Mouse (Mus musculus) intestine, embryonic 16.5 days (tissue): ENCODE results near the gene Trp53. TPM values are rescaled to one million over a fixed set of nuclear protein-coding genes. Genes with fewer than 3 reads are reported as not detected.

Experiments used
- ATAC-seq: fragments of 200-750 bp; cut with Nextera tagmentation; 2 replicates; pipeline ENCODE4 v1.8.0; 2017; ENCODE audit warnings: moderate TSS enrichment, moderate library complexity
- H3K27ac ChIP-seq: fragments of 300-500 bp; sonication (generic); 2 replicates; pipeline ENCODE4 v1.5.1; 2014; ENCODE audit warnings: mild to moderate bottlenecking, low read length
- H3K27me3 ChIP-seq: fragments of 300-500 bp; sonication (generic); replicated peaks from 2 replicates; pipeline ENCODE4 v1.6.1; 2014; ENCODE audit warnings: low read length, control low read depth, mixed read lengths; ENCODE audit not compliant: control insufficient read depth, insufficient read depth
- H3K36me3 ChIP-seq: fragments of 300-500 bp; sonication (generic); 2 replicates; pipeline ENCODE4 v1.6.1; 2014; ENCODE audit warnings: low read length, control low read depth; ENCODE audit not compliant: control insufficient read depth, insufficient read depth
- H3K4me1 ChIP-seq: fragments of 300-500 bp; sonication (generic); 2 replicates; pipeline ENCODE4 v1.6.1; 2014; ENCODE audit warnings: low read length, control low read depth, mixed read lengths; ENCODE audit not compliant: control insufficient read depth, insufficient read depth
- H3K4me2 ChIP-seq: fragments of 300-500 bp; sonication (generic); 2 replicates; pipeline ENCODE4 v1.6.1; 2014; ENCODE audit warnings: low read depth, low read length, control low read depth
- H3K4me3 ChIP-seq: fragments of 300-500 bp; sonication (generic); 2 replicates; pipeline ENCODE4 v1.5.1; 2014; ENCODE audit warnings: mild to moderate bottlenecking, low read length
- H3K9ac ChIP-seq: fragments of 300-500 bp; sonication (generic); 2 replicates; pipeline ENCODE4 v1.6.1; 2014; ENCODE audit warnings: low read depth, low read length
- H3K9me3 ChIP-seq: fragments of 300-500 bp; sonication (generic); 2 replicates; pipeline ENCODE4 v1.6.1; 2016; ENCODE audit warnings: low read length, control low read depth; ENCODE audit not compliant: control insufficient read depth
- WGBS: fragments of 180-500 bp; shearing (Covaris S2); extraction: QIAGEN DNeasy Blood & Tissue Kit; methylation state at CpG from one replicate; pipeline ENCODE4 v1.1.7; 2014; 5-methylcytosine and 5-hydroxymethylcytosine counted together
- polyA plus RNA-seq: library from polyadenylated mRNA; unstranded; fragments of >200 nt; fragmentation: Nextera tagmentation; extraction: Ambion mirVana; gene quantifications from 2 replicates; pipeline ENCODE4 v1.2.1, GENCODE M21; 2015

Gene Trp53
- polyA plus RNA-seq, 1 experiment from 2014 or later: 148 TPM

- 92% methylated on average over 22 of the region's 22 CpGs for whole genome bisulfite sequencing
- Histone ChIP-seq H3K9me3 (no peaks in the 10 kb centered on the region), H3K27ac (no peak overlapping the region), H3K4me1 (peaks cover 6% of the 10 kb centered on the region; the same call in 1 of the 2 replicates), H3K9ac (no peak overlapping the region), H3K36me3 (peaks cover 29% of the 10 kb centered on the region), H3K4me2 (no peak overlapping the region), H3K4me3 (no peak overlapping the region), H3K27me3 (no peaks in the 10 kb centered on the region)
- no peak for ATAC-seq
Measured at GRCm38 (mm10) chr11:69589207-69589834, 9.2 kb downstream of the Trp53 start.

GRCm38 (mm10) chr11:69590622-69591021 is 10.5 kb downstream of the Trp53 start:
- no peak for ATAC-seq
- H3K4me2 ChIP-seq: no peak overlapping the region
- H3K36me3 ChIP-seq: peaks cover 29% of the 10 kb centered on the region
- no peaks in the 10 kb centered on the region for H3K4me1 ChIP-seq
- 90% methylated on average over 8 of the region's 8 CpGs for WGBS
- no peak overlapping the region for H3K4me3 ChIP-seq
- no peaks in the 10 kb centered on the region for H3K9me3 ChIP-seq
- H3K27me3 ChIP-seq: no peaks in the 10 kb centered on the region
- no peak overlapping the region for H3K27ac ChIP-seq
- no peak overlapping the region for H3K9ac ChIP-seq

GRCm38 (mm10) chr11:69591424-69591823 is 11.3 kb downstream of the Trp53 start:
- WGBS: 88% methylated on average over 3 of the region's 3 CpGs
- Histone ChIP-seq H3K27ac (no peak overlapping the region), H3K36me3 (peaks cover 29% of the 10 kb centered on the region)

GRCm38 (mm10) chr11:69591899-69592637 is 11.9 kb downstream of the Trp53 start:
- H3K9ac ChIP-seq: no peak overlapping the region
- no peak overlapping the region for H3K4me3 ChIP-seq
- peaks cover 29% of the 10 kb centered on the region for H3K36me3 ChIP-seq
- no peaks in the 10 kb centered on the region for H3K9me3 ChIP-seq
- no peaks in the 10 kb centered on the region for H3K27me3 ChIP-seq
- no peaks in the 10 kb centered on the region for H3K4me1 ChIP-seq
- no peak overlapping the region for H3K27ac ChIP-seq
- 84% methylated on average over 7 of the region's 7 CpGs for WGBS
- no peak overlapping the region for H3K4me2 ChIP-seq
- no peak for ATAC-seq

More at GRCm38 (mm10) chr11:69591424-69591823, 11.3 kb downstream of the Trp53 start:
- H3K4me3 ChIP-seq: no peak overlapping the region
- H3K9me3 ChIP-seq: no peaks in the 10 kb centered on the region
- no peak overlapping the region for H3K9ac ChIP-seq
- ATAC-seq: no peak
- H3K27me3 ChIP-seq: no peaks in the 10 kb centered on the region
- no peak overlapping the region for H3K4me2 ChIP-seq
- H3K4me1 ChIP-seq: no peaks in the 10 kb centered on the region

GRCm38 (mm10) chr11:69592799-69593198 is 12.6 kb downstream of the Trp53 start:
- Histone ChIP-seq H3K27ac (no peak overlapping the region), H3K4me2 (no peak overlapping the region), H3K4me1 (no peaks in the 10 kb centered on the region), H3K36me3 (peaks cover 26% of the 10 kb centered on the region), H3K4me3 (no peak overlapping the region), H3K9ac (no peak overlapping the region), H3K9me3 (no peaks in the 10 kb centered on the region), H3K27me3 (no peaks in the 10 kb centered on the region)
- WGBS: 85% methylated on average over 4 of the region's 4 CpGs
- ATAC-seq: no peak

- peaks cover 8% of the 10 kb centered on the region for H3K36me3 ChIP-seq
- ATAC-seq: no peak
- H3K9ac ChIP-seq: no peak overlapping the region
Measured at GRCm38 (mm10) chr11:69594853-69595252, 14.7 kb downstream of the Trp53 start.

GRCm38 (mm10) chr11:69599436-69599835 is 19.3 kb downstream of the Trp53 start:
- Histone ChIP-seq H3K4me3 (no peak overlapping the region), H3K36me3 (no peaks in the 10 kb centered on the region), H3K9me3 (no peaks in the 10 kb centered on the region), H3K4me1 (peaks cover 22% of the 10 kb centered on the region), H3K4me2 (0 out of 2 replicates have a peak overlapping the region, but pooled peaks have one; percentile 4), H3K9ac (0 out of 2 replicates have a peak overlapping the region, but pooled peaks have one; percentile 19), H3K27me3 (peaks cover 1% of the 10 kb centered on the region; the same call in 1 of the 2 replicates), H3K27ac (peak overlapping the region; percentile 41; the same call in 1 of the 2 replicates)
- ATAC-seq: no peak
- 14% methylated on average over 9 of the region's 9 CpGs for WGBS

More at GRCm38 (mm10) chr11:69594853-69595252, 14.7 kb downstream of the Trp53 start:
- no peak overlapping the region for H3K4me2 ChIP-seq
- no peaks in the 10 kb centered on the region for H3K27me3 ChIP-seq
- H3K4me3 ChIP-seq: no peak overlapping the region
- peaks cover 8% of the 10 kb centered on the region for H3K4me1 ChIP-seq
- H3K27ac ChIP-seq: no peak overlapping the region
- no peaks in the 10 kb centered on the region for H3K9me3 ChIP-seq
- 96% methylated on average over 6 of the region's 6 CpGs for WGBS

- ATAC-seq: peak; percentile 38; the same call in 1 of the 2 replicates
- no peaks in the 10 kb centered on the region for H3K36me3 ChIP-seq
- H3K27me3 ChIP-seq: peaks cover 8% of the 10 kb centered on the region; the same call in 1 of the 2 replicates
- peak overlapping the region; percentile 4; the same call in 1 of the 2 replicates for H3K4me2 ChIP-seq
- H3K9ac ChIP-seq: 0 out of 2 replicates have a peak overlapping the region, but pooled peaks have one; percentile 19
- no peak overlapping the region for H3K4me3 ChIP-seq
- H3K4me1 ChIP-seq: peaks cover 28% of the 10 kb centered on the region
- 19% methylated on average over 6 of the region's 6 CpGs for WGBS
- H3K9me3 ChIP-seq: no peaks in the 10 kb centered on the region
- peak overlapping the region; percentile 25 for H3K27ac ChIP-seq
Measured at GRCm38 (mm10) chr11:69600098-69600497, 19.9 kb downstream of the Trp53 start.

GRCm38 (mm10) chr11:69601768-69602167 is 21.6 kb downstream of the Trp53 start:
- Histone ChIP-seq H3K4me3 (no peak overlapping the region), H3K4me2 (no peak overlapping the region), H3K9ac (no peak overlapping the region), H3K9me3 (no peaks in the 10 kb centered on the region), H3K27ac (no peak overlapping the region), H3K4me1 (peaks cover 34% of the 10 kb centered on the region), H3K36me3 (no peaks in the 10 kb centered on the region), H3K27me3 (peaks cover 12% of the 10 kb centered on the region; the same call in 1 of the 2 replicates)
- ATAC-seq: no peak
- WGBS: 49% methylated on average over 3 of the region's 3 CpGs
